Mouse (Mus musculus): ENCODE measurements at regions not wholly inside any gene's neighbourhood (a gene's known extent, or its start where the extent isn't known, plus 50 kb on each side); places are given as distances from the start of the nearest gene placed in this dataset.

GRCm38 (mm10) chr1:90288892-90289731 is 85.3 kb downstream of the Ackr3 start:
- DNase-seq (ENCODE audit: low read depth, low spot score), result no peak

GRCm38 (mm10) chr1:90289732-90290215 is 86.0 kb downstream of the Ackr3 start:
- no peak for DNase-seq (ENCODE audit: low read depth, low spot score)

- DNase-seq (ENCODE audit: low read depth, low spot score), result no peak
Measured at GRCm38 (mm10) chr1:90290428-90291197, 86.8 kb downstream of the Ackr3 start.

- DNase-seq (ENCODE audit: low read depth, low spot score), result no peak
Measured at GRCm38 (mm10) chr1:90291256-90291655, 87.5 kb downstream of the Ackr3 start.

GRCm38 (mm10) chr1:90297751-90298150 is 94.0 kb downstream of the Ackr3 start:
- DNase-seq (ENCODE audit: low read depth, low spot score), result peak; percentile 83

GRCm38 (mm10) chr1:90300229-90300628 is 96.4 kb downstream of the Ackr3 start:
- DNase-seq (ENCODE audit: low read depth, low spot score), result peak; percentile 76

- no peak for DNase-seq (ENCODE audit: low read depth, low spot score)
Measured at GRCm38 (mm10) chr1:90304331-90304730, 100.6 kb downstream of the Ackr3 start.

- DNase-seq (ENCODE audit: low read depth, low spot score), result no peak
Measured at GRCm38 (mm10) chr1:90311016-90311415, 107.2 kb downstream of the Ackr3 start.

- DNase-seq (ENCODE audit: low read depth, low spot score), result no peak
Measured at GRCm38 (mm10) chr1:90311649-90312442, 108.1 kb downstream of the Ackr3 start.

- no peak for DNase-seq (ENCODE audit: low read depth, low spot score)
Measured at GRCm38 (mm10) chr1:90313750-90314359, 110.1 kb downstream of the Ackr3 start.

GRCm38 (mm10) chr1:90317902-90318301 is 114.1 kb downstream of the Ackr3 start:
- no peak for DNase-seq (ENCODE audit: low read depth, low spot score)

- DNase-seq (ENCODE audit: low read depth, low spot score), result no peak
Measured at GRCm38 (mm10) chr1:90318502-90318901, 114.7 kb downstream of the Ackr3 start.

- no peak for DNase-seq (ENCODE audit: low read depth, low spot score)
Measured at GRCm38 (mm10) chr1:90320518-90320917, 116.7 kb downstream of the Ackr3 start.

GRCm38 (mm10) chr1:90321501-90321900 is 117.7 kb downstream of the Ackr3 start:
- DNase-seq (ENCODE audit: low read depth, low spot score), result no peak

GRCm38 (mm10) chr1:90327237-90327636 is 123.5 kb downstream of the Ackr3 start:
- DNase-seq (ENCODE audit: low read depth, low spot score), result no peak

- DNase-seq (ENCODE audit: low read depth, low spot score), result no peak
Measured at GRCm38 (mm10) chr1:90332531-90332930, 128.8 kb downstream of the Ackr3 start.

- DNase-seq (ENCODE audit: low read depth, low spot score), result no peak
Measured at GRCm38 (mm10) chr1:90333676-90334430, 130.1 kb downstream of the Ackr3 start.

GRCm38 (mm10) chr1:90335001-90335747 is 131.4 kb downstream of the Ackr3 start:
- DNase-seq (ENCODE audit: low read depth, low spot score), result peak; percentile 86

GRCm38 (mm10) chr1:90337876-90338316 is 134.1 kb downstream of the Ackr3 start:
- peak; percentile 78 for DNase-seq (ENCODE audit: low read depth, low spot score)

GRCm38 (mm10) chr1:90342346-90342745 is 138.6 kb downstream of the Ackr3 start:
- DNase-seq (ENCODE audit: low read depth, low spot score), result no peak
